Mouse (Mus musculus) erythroblast, embryonic 14.5 days (primary cell): ENCODE results near the gene Aco2. TPM values are rescaled to one million over a fixed set of nuclear protein-coding genes. Genes with fewer than 3 reads are reported as not detected.

ENCODE experiments used
- H3K27me3 ChIP-seq: 2 replicates; pipeline ENCODE4 v1.6.1; 2012; ENCODE audit warnings: inconsistent platforms; ENCODE audit not compliant: control insufficient read depth
- H3K36me3 ChIP-seq: 2 replicates; pipeline ENCODE4 v1.6.1; 2012; ENCODE audit warnings: mild to moderate bottlenecking, inconsistent platforms; ENCODE audit not compliant: control insufficient read depth
- H3K4me1 ChIP-seq: 2 replicates; pipeline ENCODE4 v1.6.1; 2012; ENCODE audit warnings: inconsistent platforms; ENCODE audit not compliant: control insufficient read depth
- H3K4me3 ChIP-seq: replicated peaks from 2 replicates; pipeline ENCODE3; 2012; ENCODE audit warnings: moderate library complexity, mild to moderate bottlenecking, inconsistent platforms
- H3K9me3 ChIP-seq: 2 replicates; pipeline ENCODE4 v1.6.1; 2012; ENCODE audit warnings: low read length, inconsistent platforms, mixed read lengths; ENCODE audit not compliant: control insufficient read depth
- GATA1 ChIP-seq: IDR thresholded peaks from 2 replicates; pipeline ENCODE4 v1.6.1; 2012; ENCODE audit warnings: low read length, inconsistent platforms, mixed read lengths
- TAL1 ChIP-seq: IDR thresholded peaks from 3 replicates; pipeline ENCODE4 v1.6.1; 2012; ENCODE audit warnings: low read length, inconsistent platforms, mixed read lengths
- polyA plus RNA-seq: library from polyadenylated mRNA; stranded (reverse); fragments of >175 nt; gene quantifications from 2 replicates; pipeline ENCODE4 v1.2.3, GENCODE M21; 2012

Aco2 gene
- polyA plus RNA-seq, 1 experiment, result 19.1 TPM

GRCm38 (mm10) chr15:81951159-81951558 is 79.0 kb downstream of the Aco2 start:
- Histone ChIP-seq H3K9me3 (peaks cover 4% of the 10 kb centered on the region; the same call in 1 of the 2 replicates), H3K36me3 (peaks cover 51% of the 10 kb centered on the region), H3K27me3 (no peaks in the 10 kb centered on the region)

GRCm38 (mm10) chr15:81952310-81952709 is 80.2 kb downstream of the Aco2 start:
- no peak overlapping the region for H3K4me3 ChIP-seq
- peaks cover 62% of the 10 kb centered on the region for H3K36me3 ChIP-seq
- no peaks in the 10 kb centered on the region for H3K27me3 ChIP-seq
- peaks cover under 1% of the 10 kb centered on the region; the same call in 1 of the 2 replicates for H3K9me3 ChIP-seq
- no peak for TF ChIP-seq TAL1
- TF ChIP-seq GATA1, result no peak
- H3K4me1 ChIP-seq, result peaks cover 14% of the 10 kb centered on the region

More at GRCm38 (mm10) chr15:81951159-81951558, 79.0 kb downstream of the Aco2 start:
- H3K4me3 ChIP-seq, result no peak overlapping the region
- H3K4me1 ChIP-seq, result peaks cover 11% of the 10 kb centered on the region
- TF ChIP-seq TAL1 (no peak), GATA1 (no peak)

GRCm38 (mm10) chr15:81954151-81954583 is 82.1 kb downstream of the Aco2 start:
- no peaks in the 10 kb centered on the region for H3K9me3 ChIP-seq
- no peak for TF ChIP-seq GATA1
- TF ChIP-seq TAL1, result no peak
- peaks cover 13% of the 10 kb centered on the region for H3K4me1 ChIP-seq
- H3K36me3 ChIP-seq, result peaks cover 66% of the 10 kb centered on the region
- no peaks in the 10 kb centered on the region for H3K27me3 ChIP-seq
- no peak overlapping the region for H3K4me3 ChIP-seq

- TF ChIP-seq GATA1 (no peak), TAL1 (no peak)
- no peak overlapping the region for H3K4me3 ChIP-seq
- peaks cover 16% of the 10 kb centered on the region for H3K4me1 ChIP-seq
- H3K9me3 ChIP-seq, result no peaks in the 10 kb centered on the region
- H3K27me3 ChIP-seq, result no peaks in the 10 kb centered on the region
- H3K36me3 ChIP-seq, result peaks cover 66% of the 10 kb centered on the region
Observed at GRCm38 (mm10) chr15:81954716-81955115, 82.6 kb downstream of the Aco2 start.

- Histone ChIP-seq H3K36me3 (peaks cover 66% of the 10 kb centered on the region), H3K9me3 (no peaks in the 10 kb centered on the region), H3K4me1 (peaks cover 23% of the 10 kb centered on the region)
Observed at GRCm38 (mm10) chr15:81955414-81955813, 83.3 kb downstream of the Aco2 start.

GRCm38 (mm10) chr15:81956457-81956856 is 84.3 kb downstream of the Aco2 start:
- TF ChIP-seq TAL1 (no peak), GATA1 (no peak)
- Histone ChIP-seq H3K9me3 (no peaks in the 10 kb centered on the region), H3K27me3 (no peaks in the 10 kb centered on the region), H3K4me3 (no peak overlapping the region), H3K36me3 (peaks cover 57% of the 10 kb centered on the region), H3K4me1 (peaks cover 30% of the 10 kb centered on the region)

More at GRCm38 (mm10) chr15:81955414-81955813, 83.3 kb downstream of the Aco2 start:
- H3K4me3 ChIP-seq, result no peak overlapping the region
- no peaks in the 10 kb centered on the region for H3K27me3 ChIP-seq
- TF ChIP-seq GATA1 (no peak), TAL1 (no peak)

GRCm38 (mm10) chr15:81957598-81957997 is 85.5 kb downstream of the Aco2 start:
- Histone ChIP-seq H3K36me3 (peaks cover 46% of the 10 kb centered on the region), H3K4me1 (peaks cover 32% of the 10 kb centered on the region), H3K9me3 (no peaks in the 10 kb centered on the region), H3K4me3 (no peak overlapping the region), H3K27me3 (no peaks in the 10 kb centered on the region)
- TF ChIP-seq GATA1 (no peak), TAL1 (no peak)

GRCm38 (mm10) chr15:81958906-81959305 is 86.8 kb downstream of the Aco2 start:
- H3K9me3 ChIP-seq, result no peaks in the 10 kb centered on the region
- peaks cover 37% of the 10 kb centered on the region for H3K36me3 ChIP-seq
- H3K4me3 ChIP-seq, result no peak overlapping the region
- H3K4me1 ChIP-seq, result peaks cover 32% of the 10 kb centered on the region
- no peaks in the 10 kb centered on the region for H3K27me3 ChIP-seq
- TF ChIP-seq GATA1 (no peak), TAL1 (no peak)

- peak within 1 kb of the TSS; percentile 80 for H3K4me3 ChIP-seq
- TF ChIP-seq TAL1 (no peak), GATA1 (no peak)
- H3K9me3 ChIP-seq, result no peaks in the 10 kb centered on the region
- H3K4me1 ChIP-seq, result peaks cover 37% of the 10 kb centered on the region
- H3K27me3 ChIP-seq, result no peaks in the 10 kb centered on the region
- H3K36me3 ChIP-seq, result peaks cover 23% of the 10 kb centered on the region
Observed at GRCm38 (mm10) chr15:81960171-81961077, 88.3 kb downstream of the Aco2 start, which contains the start of gene Pmm1. Gene Pmm1, minus strand, starts transcription at chr15:81960930.
